Mouse (Mus musculus) MEL (cell line): ENCODE measurements around the gene Kif1bp. TPM values are rescaled to one million over a fixed set of nuclear protein-coding genes. Genes with fewer than 3 reads are reported as not detected.

Source experiments
- DNase-seq: peaks from one replicate; pipeline ENCODE4 v3.0.0; 2011; ENCODE audit warnings: low read depth, low spot score
- H3K27ac ChIP-seq: 2 replicates; pipeline ENCODE4 v1.5.1; 2012; ENCODE audit warnings: low read depth, mild to moderate bottlenecking, control low read depth, low read length, moderate library complexity; ENCODE audit not compliant: control insufficient read depth
- H3K27me3 ChIP-seq, 2 experiments: fragments of 150-350 bp in 1 of 2; sonication (generic) in 1 of 2; 2 replicates each; pipeline ENCODE4 v1.6.1; 2012; ENCODE audit warnings: low read length in 2 of 2, mild to moderate bottlenecking in 2 of 2, improper control_type of control experiment in 1 of 2, moderate library complexity in 1 of 2; ENCODE audit not compliant: insufficient read depth in 2 of 2, control insufficient read depth in 1 of 2
- H3K36me3 ChIP-seq, 2 experiments: 2 replicates each; pipeline ENCODE4 v1.6.1; 2012 to 2014; ENCODE audit warnings: low read length in 2 of 2, improper control_type of control experiment in 1 of 2, inconsistent platforms in 1 of 2, mild to moderate bottlenecking in 1 of 2; ENCODE audit not compliant: insufficient read depth in 2 of 2, control insufficient read depth in 1 of 2
- H3K4me1 ChIP-seq, 2 experiments: fragments of 150-350 bp in 1 of 2; sonication (generic) in 1 of 2; 2 replicates each; pipeline ENCODE4 v1.6.1; 2012; ENCODE audit warnings: low read length in 2 of 2, improper control_type of control experiment in 1 of 2, mild to moderate bottlenecking in 1 of 2; ENCODE audit not compliant: insufficient read depth in 2 of 2, control insufficient read depth in 1 of 2
- H3K4me3 ChIP-seq, 2 experiments: fragments of 150-350 bp in 1 of 2; sonication (generic) in 1 of 2; 2 replicates each; pipeline ENCODE4 v1.5.1; 2012; ENCODE audit warnings: low read depth in 2 of 2, low read length in 2 of 2, mild to moderate bottlenecking in 2 of 2, moderate library complexity in 2 of 2, control low read depth in 1 of 2, improper control_type of control experiment in 1 of 2; ENCODE audit not compliant: control insufficient read depth in 1 of 2, insufficient read depth in 1 of 2
- H3K79me2 ChIP-seq: 2 replicates; pipeline ENCODE4 v1.6.1; 2012; ENCODE audit warnings: mild to moderate bottlenecking, low read length, moderate library complexity; ENCODE audit not compliant: control insufficient read depth, poor library complexity, insufficient read depth
- H3K9ac ChIP-seq: 2 replicates; pipeline ENCODE4 v1.6.1; 2012; ENCODE audit warnings: low read depth, mild to moderate bottlenecking, control low read depth, low read length, moderate library complexity; ENCODE audit not compliant: control insufficient read depth, poor library complexity, severe bottlenecking
- H3K9me3 ChIP-seq: fragments of 150-350 bp; sonication (generic); replicated peaks from 2 replicates; pipeline ENCODE4 v1.6.1; 2012; ENCODE audit warnings: mild to moderate bottlenecking, low read length, improper control_type of control experiment, moderate library complexity; ENCODE audit not compliant: insufficient read depth
- CTCF ChIP-seq, 3 experiments: IDR thresholded peaks in 2 of 3; conservative IDR thresholded peaks in 1 of 3; 2 replicates each; pipeline ENCODE4 v1.5.1; 2011 to 2012; ENCODE audit warnings: low read length in 3 of 3, low read depth in 2 of 3, mild to moderate bottlenecking in 2 of 3, improper control_type of control experiment in 1 of 3, inconsistent platforms in 1 of 3, mixed read lengths in 1 of 3, moderate library complexity in 1 of 3; ENCODE audit not compliant: control insufficient read depth in 1 of 3, insufficient read depth in 1 of 3, poor library complexity in 1 of 3, severe bottlenecking in 1 of 3
- EP300 ChIP-seq, 2 experiments: IDR thresholded peaks; 2 replicates each; pipeline ENCODE4 v1.6.1; 2011; ENCODE audit warnings: improper control_type of control experiment in 2 of 2, low read length in 2 of 2, low read depth in 1 of 2, mild to moderate bottlenecking in 1 of 2
- HCFC1 ChIP-seq: IDR thresholded peaks from 2 replicates; pipeline ENCODE4 v1.6.1; 2012; ENCODE audit warnings: low read depth, mild to moderate bottlenecking, inconsistent platforms, low read length, improper control_type of control experiment, moderate library complexity
- MAX ChIP-seq: IDR thresholded peaks from 2 replicates; pipeline ENCODE4 v1.6.1; 2011; ENCODE audit warnings: low read length, improper control_type of control experiment
- MAZ ChIP-seq: IDR thresholded peaks from 2 replicates; pipeline ENCODE4 v1.6.1; 2012; ENCODE audit warnings: low read depth, mild to moderate bottlenecking, inconsistent platforms, low read length, improper control_type of control experiment
- MEF2A ChIP-seq: IDR thresholded peaks from 2 replicates; pipeline ENCODE4 v1.6.1; 2014; ENCODE audit warnings: low read depth, mild to moderate bottlenecking, inconsistent platforms, low read length, improper control_type of control experiment; ENCODE audit not compliant: poor library complexity, insufficient replicate concordance, severe bottlenecking; ENCODE audit errors: extremely low read depth
- MXI1 ChIP-seq: IDR thresholded peaks from 2 replicates; pipeline ENCODE4 v1.6.1; 2011; ENCODE audit warnings: mild to moderate bottlenecking, low read depth, low read length, improper control_type of control experiment
- MYC ChIP-seq: IDR thresholded peaks from 2 replicates; pipeline ENCODE4 v1.6.1; 2011; ENCODE audit warnings: low read depth, mild to moderate bottlenecking, low read length, improper control_type of control experiment, moderate library complexity
- NELFE ChIP-seq: IDR thresholded peaks from 2 replicates; pipeline ENCODE4 v1.6.1; 2011; ENCODE audit warnings: low read depth, low read length, improper control_type of control experiment
- POLR2A ChIP-seq, 2 experiments: IDR thresholded peaks; 2 replicates each; pipeline ENCODE4 v1.6.1; 2011 to 2012; ENCODE audit warnings: low read length in 2 of 2, mild to moderate bottlenecking in 2 of 2, control low read depth in 1 of 2, improper control_type of control experiment in 1 of 2, low read depth in 1 of 2, moderate library complexity in 1 of 2; ENCODE audit not compliant: control insufficient read depth in 1 of 2, insufficient read depth in 1 of 2, poor library complexity in 1 of 2
- POLR2AphosphoS2 ChIP-seq: IDR thresholded peaks from 2 replicates; pipeline ENCODE4 v1.6.1; 2011; ENCODE audit warnings: low read length, improper control_type of control experiment
- SIN3A ChIP-seq: IDR thresholded peaks from 2 replicates; pipeline ENCODE4 v1.6.1; 2012; ENCODE audit warnings: low read length, improper control_type of control experiment, inconsistent platforms
- SMC3 ChIP-seq: IDR thresholded peaks from 2 replicates; pipeline ENCODE4 v1.6.1; 2011; ENCODE audit warnings: low read depth, low read length, improper control_type of control experiment
- TAL1 ChIP-seq: IDR thresholded peaks from 2 replicates; pipeline ENCODE4 v1.6.1; 2012; ENCODE audit warnings: mild to moderate bottlenecking, inconsistent platforms, low read length, moderate library complexity, mixed read lengths
- TBP ChIP-seq: IDR thresholded peaks from 2 replicates; pipeline ENCODE4 v1.8.0; 2011; ENCODE audit warnings: low read depth, low read length, improper control_type of control experiment
- TCF12 ChIP-seq: IDR thresholded peaks from 2 replicates; pipeline ENCODE4 v1.6.1; 2014; ENCODE audit warnings: low read depth, mild to moderate bottlenecking, inconsistent platforms, low read length, improper control_type of control experiment, moderate library complexity
- UBTF ChIP-seq: IDR thresholded peaks from 2 replicates; pipeline ENCODE4 v1.6.1; 2012; ENCODE audit warnings: low read depth, mild to moderate bottlenecking, inconsistent platforms, low read length, improper control_type of control experiment, moderate library complexity, borderline replicate concordance; ENCODE audit not compliant: insufficient read depth
- USF1 ChIP-seq: IDR thresholded peaks from 2 replicates; pipeline ENCODE4 v1.6.1; 2014; ENCODE audit warnings: low read depth, mild to moderate bottlenecking, inconsistent platforms, low read length, improper control_type of control experiment, moderate library complexity
- USF2 ChIP-seq, 2 experiments: IDR thresholded peaks; 2 replicates each; pipeline ENCODE4 v1.6.1; 2011 to 2012; ENCODE audit warnings: improper control_type of control experiment in 2 of 2, low read length in 2 of 2, borderline replicate concordance in 1 of 2, inconsistent platforms in 1 of 2, low read depth in 1 of 2, mild to moderate bottlenecking in 1 of 2; ENCODE audit not compliant: insufficient read depth in 1 of 2
- ZC3H11A ChIP-seq: IDR thresholded peaks from 2 replicates; pipeline ENCODE4 v1.6.1; 2012; ENCODE audit warnings: low read depth, mild to moderate bottlenecking, inconsistent platforms, low read length, improper control_type of control experiment
- polyA plus RNA-seq, 2 experiments: library from polyadenylated mRNA; stranded (reverse) in 1 of 2; unstranded in 1 of 2; fragments of >175 nt in 1 of 2; fragments of >200 nt in 1 of 2; gene quantifications; 2 replicates each; pipeline versions ENCODE4 v1.2.1 to v1.2.4; 2012; ENCODE audit warnings: low replicate concordance in 2 of 2, low read depth in 1 of 2; ENCODE audit not compliant: insufficient read length in 2 of 2, insufficient read depth in 1 of 2, missing spikeins in 1 of 2
- total RNA-seq: library from RNA; depleted of rRNA; stranded (reverse); fragments of 300-350 nt; gene quantifications from 2 replicates; pipeline ENCODE4 v1.2.3, GENCODE M21; 2012

Gene Kif1bp
- total and polyA plus RNA-seq, 3 experiments, result 17.3 to 177 (median 24.7) TPM

DNA sequence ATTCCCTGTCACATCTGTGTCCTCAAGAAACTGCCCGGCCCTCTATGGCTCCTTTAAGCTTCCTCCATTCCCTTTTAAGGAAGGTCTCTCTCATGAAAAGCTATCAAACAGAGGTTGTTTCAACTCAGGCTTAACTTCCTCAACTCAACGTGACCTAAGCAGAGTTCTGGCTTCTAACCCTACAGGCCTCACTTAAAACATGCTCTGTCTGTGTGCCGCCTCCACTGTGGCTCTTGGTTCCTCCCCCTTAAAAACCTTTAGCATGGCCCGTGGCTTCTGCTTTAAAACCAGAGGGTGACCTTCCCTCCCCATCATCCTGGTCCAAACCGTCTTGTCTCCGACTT is 21.7 kb downstream of the Kif1bp start:
- TF ChIP-seq POLR2A (IDR thresholded peaks at IDR 0.05; ENCODE audit: control insufficient read depth in 1 of 2, insufficient read depth in 1 of 2, low read depth in 1 of 2, low read length in 2 of 2, poor library complexity in 1 of 2), result peak in 1 of 2 experiments; percentile 7; a peak in 1 of 4 replicates
- peak; percentile 54; the same call in 1 of the 2 replicates for TF ChIP-seq TBP
- TF ChIP-seq HCFC1, result no peak
- TF ChIP-seq SMC3, result peak; percentile 9; the same call in 1 of the 2 replicates
- peak; percentile 8; the same call in 1 of the 2 replicates for TF ChIP-seq SIN3A
- TF ChIP-seq MYC, result peak; percentile 50; the same call in 1 of the 2 replicates
- TF ChIP-seq MXI1, result 0 out of 2 replicates have a peak, but pooled peaks have one; percentile 38
- no peak for TF ChIP-seq POLR2AphosphoS2
- TF ChIP-seq MAX, result peak; percentile 9
- peaks cover 16 to 27% of the 10 kb centered on the region in 2 experiments for H3K4me1 ChIP-seq
- peak overlapping the region; percentile 60 for H3K9ac ChIP-seq
- no peaks in the 10 kb centered on the region for H3K9me3 ChIP-seq
- no peak overlapping the region; a peak in 1 of 4 replicates for H3K4me3 ChIP-seq
- peaks cover 0 to 25% of the 10 kb centered on the region in 2 experiments; a peak in 2 of 4 replicates for H3K36me3 ChIP-seq
- H3K79me2 ChIP-seq, result no peaks in the 10 kb centered on the region
- H3K27me3 ChIP-seq, result no peaks in the 10 kb centered on the region
- peak; percentile 79 for DNase-seq
- peak overlapping the region; percentile 89 for H3K27ac ChIP-seq

DNA sequence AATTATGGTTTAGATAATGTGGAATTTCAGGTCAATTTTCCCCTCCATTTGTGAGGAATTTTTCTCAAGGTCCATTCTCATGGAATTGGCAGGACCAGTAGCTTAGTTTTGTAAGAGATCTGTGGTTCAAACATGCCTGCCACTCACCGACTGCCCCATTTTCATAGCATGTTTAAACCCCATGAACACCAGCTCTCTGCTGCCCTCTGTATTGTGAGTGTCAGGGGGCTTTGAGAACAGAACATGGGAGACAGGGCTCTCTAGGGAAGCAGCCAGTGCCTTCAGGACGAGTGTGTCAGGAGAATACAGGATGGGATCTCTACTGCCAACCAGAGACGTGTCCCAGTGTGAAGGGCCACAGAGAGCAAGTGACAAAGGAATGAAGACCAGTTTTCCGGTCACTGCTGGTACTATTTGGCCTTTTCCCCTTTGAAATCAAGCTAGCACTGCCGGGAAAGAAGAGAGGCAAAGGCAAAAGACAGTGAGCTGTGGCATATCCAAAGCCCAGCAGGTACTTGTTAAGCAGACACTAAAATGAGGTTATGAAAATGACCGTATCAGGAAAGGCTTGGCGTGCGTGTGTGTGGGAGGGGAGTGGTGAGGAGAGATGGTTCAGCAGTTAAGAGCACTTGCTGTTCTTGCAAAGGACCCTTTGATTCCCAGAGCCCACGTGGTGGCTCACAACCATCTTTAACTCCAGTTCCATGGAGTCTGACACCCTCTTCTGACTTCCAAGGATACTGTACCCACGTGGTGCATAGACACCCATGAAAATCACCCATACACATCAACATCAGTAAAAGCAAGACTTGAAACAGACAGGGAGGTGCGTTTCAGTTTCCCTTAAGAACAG is 22.3 kb downstream of the Kif1bp start:
- DNase-seq, result peak; percentile 68
- H3K36me3 ChIP-seq, result peaks cover 0 to 25% of the 10 kb centered on the region in 2 experiments; a peak in 2 of 4 replicates

More for the DNA sequence above, 22.3 kb downstream of the Kif1bp start:
- Histone ChIP-seq H3K4me1 (peaks cover 16 to 27% of the 10 kb centered on the region in 2 experiments), H3K79me2 (no peaks in the 10 kb centered on the region), H3K27ac (peak overlapping the region; percentile 89), H3K9me3 (no peaks in the 10 kb centered on the region), H3K27me3 (no peaks in the 10 kb centered on the region), H3K9ac (peak overlapping the region; percentile 60), H3K4me3 (peak overlapping the region; percentile 5 to 10; a peak in 1 of 4 replicates)
- TF ChIP-seq CTCF (IDR thresholded peaks at IDR 0.05 in 2 of 3, conservative IDR thresholded peaks at IDR 0.05 in 1 of 3; ENCODE audit: control insufficient read depth in 1 of 3, insufficient read depth in 1 of 3, low read depth in 2 of 3, low read length in 3 of 3, poor library complexity in 1 of 3, severe bottlenecking in 1 of 3) (peak; percentile 14 to 46 (median 24); a peak in 3 of 6 replicates), EP300 (IDR thresholded peaks at IDR 0.05; ENCODE audit: low read depth in 1 of 2, low read length in 2 of 2) (peak; percentile 9 to 36; a peak in 2 of 4 replicates), UBTF (no peak), TAL1 (no peak), USF1 (peak; percentile 54), ZC3H11A (no peak), USF2 (IDR thresholded peaks at IDR 0.05; ENCODE audit: borderline replicate concordance in 1 of 2, insufficient read depth in 1 of 2, low read depth in 1 of 2, low read length in 2 of 2) (no peak), NELFE (peak; percentile 41), SIN3A (peak; percentile 2; the same call in 1 of the 2 replicates), TCF12 (peak; percentile 4; the same call in 1 of the 2 replicates), MEF2A (no peak), SMC3 (peak; percentile 30; the same call in 1 of the 2 replicates), POLR2AphosphoS2 (no peak), MAZ (0 out of 2 replicates have a peak, but pooled peaks have one; percentile 52), MAX (peak; percentile 74), MYC (peak; percentile 88)
